Mouse (Mus musculus): ENCODE data around the gene Cep162.

- TF ChIP-seq CTCF (conservative IDR thresholded peaks at IDR 0.05 in 1 of 2, IDR thresholded peaks at IDR 0.05 in 1 of 2; ENCODE audit: low read depth in 2 of 2, low read length in 2 of 2) (no peak), POLR2A (IDR thresholded peaks at IDR 0.05; ENCODE audit: low read depth, low read length) (no peak), MEF2A (IDR thresholded peaks at IDR 0.05; ENCODE audit: borderline replicate concordance, low read depth, low read length) (no peak), RAD21 (IDR thresholded peaks at IDR 0.05; ENCODE audit: low read depth, low read length) (no peak), MAFK (IDR thresholded peaks at IDR 0.05; ENCODE audit: insufficient replicate concordance, low read length) (no peak), MXI1 (IDR thresholded peaks at IDR 0.05; ENCODE audit: low read depth, low read length) (no peak)
These were observed 110.8 kb downstream of the Cep162 start for GRCm38 (mm10) chr9:87144532-87144931.
